Mouse (Mus musculus) lung, postnatal 10 days (tissue): ENCODE results near the gene Arid1a.

ENCODE experiments used
- DNase-seq: peaks from one replicate; pipeline ENCODE4 v3.0.0; 2021

Arid1a gene

GRCm38 (mm10) chr4:133729541-133730093, 27.0 kb downstream of the Arid1a start:
- DNase-seq: peak; percentile 96

- no peak for DNase-seq
These were observed 27.6 kb downstream of the Arid1a start for GRCm38 (mm10) chr4:133729007-133729406.

GRCm38 (mm10) chr4:133728256-133728655, 28.3 kb downstream of the Arid1a start:
- DNase-seq: no peak

GRCm38 (mm10) chr4:133725706-133726105, 30.9 kb downstream of the Arid1a start:
- no peak for DNase-seq

GRCm38 (mm10) chr4:133719791-133720190, 36.8 kb downstream of the Arid1a start:
- DNase-seq: no peak

- no peak for DNase-seq
These were observed 43.8 kb downstream of the Arid1a start for GRCm38 (mm10) chr4:133712755-133713154.

GRCm38 (mm10) chr4:133711307-133712076, 45.1 kb downstream of the Arid1a start:
- DNase-seq: no peak

GRCm38 (mm10) chr4:133709395-133709794, 47.2 kb downstream of the Arid1a start:
- DNase-seq: no peak

- DNase-seq: no peak
These were observed 49.1 kb downstream of the Arid1a start for GRCm38 (mm10) chr4:133707464-133707863.

GRCm38 (mm10) chr4:133706956-133707355, 49.6 kb downstream of the Arid1a start:
- peak; percentile 89 for DNase-seq

- no peak for DNase-seq
These were observed 51.5 kb downstream of the Arid1a start for GRCm38 (mm10) chr4:133705062-133705461.

GRCm38 (mm10) chr4:133700905-133701368, 55.6 kb downstream of the Arid1a start:
- peak; percentile 87 for DNase-seq

- DNase-seq: no peak
These were observed 61.2 kb downstream of the Arid1a start for GRCm38 (mm10) chr4:133695363-133695762.

GRCm38 (mm10) chr4:133690252-133690651, 66.3 kb downstream of the Arid1a start:
- peak; percentile 76 for DNase-seq

GRCm38 (mm10) chr4:133688417-133689067, 68.0 kb downstream of the Arid1a start:
- peak; percentile 44 for DNase-seq

GRCm38 (mm10) chr4:133687126-133687525, 69.4 kb downstream of the Arid1a start:
- DNase-seq: no peak

GRCm38 (mm10) chr4:133686512-133686911, 70.1 kb downstream of the Arid1a start:
- DNase-seq: no peak

GRCm38 (mm10) chr4:133680206-133680786, 76.3 kb downstream of the Arid1a start:
- DNase-seq: no peak

GRCm38 (mm10) chr4:133679629-133680028, 76.9 kb downstream of the Arid1a start:
- DNase-seq: no peak

GRCm38 (mm10) chr4:133677266-133677665, 79.3 kb downstream of the Arid1a start:
- no peak for DNase-seq

- no peak for DNase-seq
These were observed 80.4 kb downstream of the Arid1a start for GRCm38 (mm10) chr4:133676189-133676588.

GRCm38 (mm10) chr4:133675594-133676016, 81.0 kb downstream of the Arid1a start:
- peak; percentile 87 for DNase-seq

GRCm38 (mm10) chr4:133674331-133674695, 82.3 kb downstream of the Arid1a start:
- DNase-seq: no peak
